Mouse (Mus musculus) midbrain, embryonic 11.5 days (tissue): ENCODE data around the gene Zkscan17. TPM values are rescaled to one million over a fixed set of nuclear protein-coding genes. Genes with fewer than 3 reads are reported as not detected.

Experiments
- ATAC-seq: fragments of 200-750 bp; cut with Nextera tagmentation; 2 replicates; pipeline ENCODE4 v1.8.0; 2017; ENCODE audit warnings: moderate TSS enrichment, moderate library complexity; ENCODE audit not compliant: low FRiP score
- DNase-seq: peaks from one replicate; pipeline ENCODE4 v3.0.0; 2015; ENCODE audit warnings: low spot score; ENCODE audit errors: missing footprints
- H3K27ac ChIP-seq: fragments of 300-500 bp; sonication (generic); 2 replicates; pipeline ENCODE4 v1.5.1; 2014; ENCODE audit warnings: low read depth, low read length
- H3K27me3 ChIP-seq: fragments of 300-500 bp; sonication (generic); 2 replicates; pipeline ENCODE4 v1.6.1; 2014; ENCODE audit warnings: mild to moderate bottlenecking, low read length, moderate library complexity, mixed read lengths; ENCODE audit not compliant: control insufficient read depth, insufficient read depth
- H3K36me3 ChIP-seq: fragments of 300-500 bp; sonication (generic); 2 replicates; pipeline ENCODE4 v1.6.1; 2014; ENCODE audit warnings: mild to moderate bottlenecking, low read length, moderate library complexity, mixed read lengths; ENCODE audit not compliant: control insufficient read depth, insufficient read depth
- H3K4me1 ChIP-seq: fragments of 300-500 bp; sonication (generic); 2 replicates; pipeline ENCODE4 v1.6.1; 2014; ENCODE audit warnings: low read length; ENCODE audit not compliant: control insufficient read depth, insufficient read depth
- H3K4me2 ChIP-seq: fragments of 300-500 bp; sonication (generic); 2 replicates; pipeline ENCODE4 v1.6.1; 2014; ENCODE audit warnings: mild to moderate bottlenecking, moderate library complexity
- H3K4me3 ChIP-seq: fragments of 300-500 bp; sonication (generic); 2 replicates; pipeline ENCODE4 v1.5.1; 2014; ENCODE audit warnings: low read depth, low read length
- H3K9ac ChIP-seq: fragments of 300-500 bp; sonication (generic); 2 replicates; pipeline ENCODE4 v1.6.1; 2014; ENCODE audit warnings: low read length
- H3K9me3 ChIP-seq: fragments of 300-500 bp; sonication (generic); 2 replicates; pipeline ENCODE4 v1.6.1; 2016; ENCODE audit warnings: low read length; ENCODE audit not compliant: control insufficient read depth
- WGBS: fragments of 180-500 bp; shearing (Covaris S2); extraction: QIAGEN DNeasy Blood & Tissue Kit; methylation state at CpG from one replicate; pipeline ENCODE4 v1.1.7; 2014; 5-methylcytosine and 5-hydroxymethylcytosine counted together
- polyA plus RNA-seq: library from polyadenylated mRNA; unstranded; fragments of >200 nt; fragmentation: Nextera tagmentation; extraction: Ambion mirVana; gene quantifications from 2 replicates; pipeline ENCODE4 v1.2.1, GENCODE M21; 2014

The Zkscan17 gene
- polyA plus RNA-seq, 1 experiment from 2014 or later = 22.4 TPM

GRCm38 (mm10) chr11:59530221-59530620, 3.7 kb upstream of the Zkscan17 start:
- Histone ChIP-seq H3K9ac (no peak overlapping the region), H3K4me1 (no peaks in the 10 kb centered on the region), H3K4me2 (no peak overlapping the region), H3K4me3 (no peak overlapping the region), H3K9me3 (no peaks in the 10 kb centered on the region), H3K27me3 (no peaks in the 10 kb centered on the region), H3K27ac (no peak overlapping the region), H3K36me3 (no peaks in the 10 kb centered on the region)
- DNase-seq (no peak), ATAC-seq (no peak)
- 90% methylated on average over 5 of the region's 5 CpGs for WGBS

- Histone ChIP-seq H3K27me3 (no peaks in the 10 kb centered on the region), H3K27ac (no peak overlapping the region), H3K36me3 (no peaks in the 10 kb centered on the region), H3K4me3 (no peak overlapping the region), H3K9ac (no peak overlapping the region), H3K4me2 (no peak overlapping the region), H3K9me3 (peaks cover 3% of the 10 kb centered on the region; the same call in 1 of the 2 replicates), H3K4me1 (no peaks in the 10 kb centered on the region)
- peak; percentile 97 for DNase-seq
- 16% methylated on average over 10 of the region's 10 CpGs for WGBS
- no peak for ATAC-seq
Observed at GRCm38 (mm10) chr11:59525237-59525636, 1.3 kb downstream of the Zkscan17 start.

GRCm38 (mm10) chr11:59524150-59524549, 2.4 kb downstream of the Zkscan17 start:
- WGBS = 97% methylated on average over 2 of the region's 2 CpGs
- DNase-seq = no peak
- no peak overlapping the region for H3K4me2 ChIP-seq
- no peak for ATAC-seq
- H3K27me3 ChIP-seq = no peaks in the 10 kb centered on the region
- no peak overlapping the region for H3K4me3 ChIP-seq
- no peak overlapping the region for H3K27ac ChIP-seq
- H3K36me3 ChIP-seq = no peaks in the 10 kb centered on the region
- H3K9me3 ChIP-seq = peaks cover 3% of the 10 kb centered on the region; the same call in 1 of the 2 replicates
- H3K4me1 ChIP-seq = no peaks in the 10 kb centered on the region
- no peak overlapping the region for H3K9ac ChIP-seq

- no peak overlapping the region for H3K27ac ChIP-seq
- no peaks in the 10 kb centered on the region for H3K4me1 ChIP-seq
- H3K9me3 ChIP-seq = peaks cover 3% of the 10 kb centered on the region; the same call in 1 of the 2 replicates
- H3K4me3 ChIP-seq = no peak overlapping the region
- no peaks in the 10 kb centered on the region for H3K36me3 ChIP-seq
- no peak overlapping the region for H3K4me2 ChIP-seq
- DNase-seq (no peak), ATAC-seq (no peak)
- 83% methylated on average over 6 of the region's 6 CpGs for WGBS
- H3K9ac ChIP-seq = no peak overlapping the region
- H3K27me3 ChIP-seq = no peaks in the 10 kb centered on the region
Observed at GRCm38 (mm10) chr11:59519741-59520495, 6.6 kb downstream of the Zkscan17 start.

GRCm38 (mm10) chr11:59518226-59518625, 8.3 kb downstream of the Zkscan17 start:
- Histone ChIP-seq H3K9me3 (no peaks in the 10 kb centered on the region), H3K4me1 (no peaks in the 10 kb centered on the region), H3K27me3 (no peaks in the 10 kb centered on the region), H3K27ac (no peak overlapping the region), H3K4me2 (no peak overlapping the region), H3K4me3 (no peak overlapping the region), H3K9ac (no peak overlapping the region), H3K36me3 (no peaks in the 10 kb centered on the region)
- ATAC-seq (no peak), DNase-seq (no peak)
- 70% methylated on average over 10 of the region's 10 CpGs for WGBS

- DNase-seq (no peak), ATAC-seq (no peak)
- 95% methylated on average over 1 of the region's 1 CpGs for WGBS
Observed at GRCm38 (mm10) chr11:59517441-59517840, 9.1 kb downstream of the Zkscan17 start.

GRCm38 (mm10) chr11:59514789-59515188, 11.8 kb downstream of the Zkscan17 start:
- no peak overlapping the region for H3K4me2 ChIP-seq
- no peaks in the 10 kb centered on the region for H3K27me3 ChIP-seq
- H3K27ac ChIP-seq = no peak overlapping the region
- no peaks in the 10 kb centered on the region for H3K9me3 ChIP-seq
- H3K36me3 ChIP-seq = no peaks in the 10 kb centered on the region
- WGBS = 69% methylated on average over 3 of the region's 3 CpGs
- no peak overlapping the region for H3K9ac ChIP-seq
- H3K4me3 ChIP-seq = no peak overlapping the region
- ATAC-seq (no peak), DNase-seq (no peak)
- H3K4me1 ChIP-seq = no peaks in the 10 kb centered on the region

More at GRCm38 (mm10) chr11:59517441-59517840, 9.1 kb downstream of the Zkscan17 start:
- Histone ChIP-seq H3K4me2 (no peak overlapping the region), H3K9ac (no peak overlapping the region), H3K36me3 (no peaks in the 10 kb centered on the region), H3K4me1 (no peaks in the 10 kb centered on the region), H3K27me3 (no peaks in the 10 kb centered on the region), H3K4me3 (no peak overlapping the region), H3K27ac (no peak overlapping the region), H3K9me3 (no peaks in the 10 kb centered on the region)

GRCm38 (mm10) chr11:59514381-59514780, 12.2 kb downstream of the Zkscan17 start:
- Histone ChIP-seq H3K4me1 (no peaks in the 10 kb centered on the region), H3K27ac (no peak overlapping the region), H3K9me3 (no peaks in the 10 kb centered on the region), H3K4me3 (no peak overlapping the region), H3K9ac (no peak overlapping the region), H3K4me2 (no peak overlapping the region), H3K36me3 (no peaks in the 10 kb centered on the region), H3K27me3 (no peaks in the 10 kb centered on the region)
- 78% methylated on average over 6 of the region's 6 CpGs for WGBS
- DNase-seq = no peak
- ATAC-seq = no peak

GRCm38 (mm10) chr11:59513556-59513955, 13.0 kb downstream of the Zkscan17 start:
- H3K27ac ChIP-seq = no peak overlapping the region
- H3K27me3 ChIP-seq = no peaks in the 10 kb centered on the region
- H3K4me2 ChIP-seq = no peak overlapping the region
- H3K9ac ChIP-seq = no peak overlapping the region
- no peaks in the 10 kb centered on the region for H3K9me3 ChIP-seq
- 87% methylated on average over 3 of the region's 3 CpGs for WGBS
- H3K4me3 ChIP-seq = no peak overlapping the region
- ATAC-seq (no peak), DNase-seq (no peak)
- no peaks in the 10 kb centered on the region for H3K4me1 ChIP-seq
- H3K36me3 ChIP-seq = no peaks in the 10 kb centered on the region
